Mouse (Mus musculus): ENCODE results near the gene Clstn1. TPM values are rescaled to one million over a fixed set of nuclear protein-coding genes. Genes with fewer than 3 reads are reported as not detected.

Gene Clstn1
- total RNA-seq, 2 experiments from 2014 or later = 76.7 to 82.1 TPM

- DNase-seq = no peak
- intact Hi-C loops (cut with DNase I) = no loop called here
Observed at GRCm38 (mm10) chr4:149626809-149627208, 40.5 kb downstream of the Clstn1 start.

- DNase-seq = peak; percentile 57 to 71
- intact Hi-C loops (cut with DNase I) = no loop called here
Observed at GRCm38 (mm10) chr4:149628372-149628771, 42.1 kb downstream of the Clstn1 start.

- intact Hi-C loops (cut with DNase I) = no loop called here
- no peak for DNase-seq
Observed at GRCm38 (mm10) chr4:149628810-149629209, 42.5 kb downstream of the Clstn1 start.

- intact Hi-C loops (cut with DNase I) = no loop called here
- DNase-seq = no peak
Observed at GRCm38 (mm10) chr4:149632670-149633307, 46.5 kb downstream of the Clstn1 start.

- DNase-seq = no peak
- intact Hi-C loops (cut with DNase I) = no loop called here
Observed at GRCm38 (mm10) chr4:149634157-149634556, 47.9 kb downstream of the Clstn1 start.

GRCm38 (mm10) chr4:149634966-149635365, 48.7 kb downstream of the Clstn1 start:
- intact Hi-C loops (cut with DNase I) = no loop called here
- DNase-seq = no peak

- intact Hi-C loops (cut with DNase I) = no loop called here
- no peak for DNase-seq
Observed at GRCm38 (mm10) chr4:149635915-149636415, 49.7 kb downstream of the Clstn1 start.

GRCm38 (mm10) chr4:149637942-149638341, 51.7 kb downstream of the Clstn1 start:
- DNase-seq = peak in 1 of 2 experiments; percentile 40
- intact Hi-C loops (cut with DNase I) = no loop called here

- DNase-seq = no peak
- intact Hi-C loops (cut with DNase I) = no loop called here
Observed at GRCm38 (mm10) chr4:149640831-149641230, 54.6 kb downstream of the Clstn1 start.

- intact Hi-C loops (cut with DNase I) = no loop called here
- no peak for DNase-seq
Observed at GRCm38 (mm10) chr4:149641400-149641799, 55.1 kb downstream of the Clstn1 start.

- intact Hi-C loops (cut with DNase I) = no loop called here
- no peak for DNase-seq
Observed at GRCm38 (mm10) chr4:149641956-149642355, 55.7 kb downstream of the Clstn1 start.

GRCm38 (mm10) chr4:149645761-149646160, 59.5 kb downstream of the Clstn1 start:
- no peak for DNase-seq
- intact Hi-C loops (cut with DNase I) = no loop called here

GRCm38 (mm10) chr4:149648031-149648805, 62.0 kb downstream of the Clstn1 start:
- DNase-seq = no peak
- intact Hi-C loops (cut with DNase I) = no loop called here

GRCm38 (mm10) chr4:149650493-149651193, 64.4 kb downstream of the Clstn1 start:
- peak; percentile 80 to 90 for DNase-seq
- intact Hi-C loops (cut with DNase I) = loop anchor here (1.0 kb wide), 1 partner anchor 60 kb away; no protein-coding TSS in a partner anchor

GRCm38 (mm10) chr4:149654232-149654631, 68.0 kb downstream of the Clstn1 start:
- intact Hi-C loops (cut with DNase I) = no loop called here
- DNase-seq = peak in 1 of 2 experiments; percentile 52

GRCm38 (mm10) chr4:149657858-149658416, 71.7 kb downstream of the Clstn1 start:
- no peak for DNase-seq
- intact Hi-C loops (cut with DNase I) = no loop called here

GRCm38 (mm10) chr4:149659495-149660116, 73.3 kb downstream of the Clstn1 start:
- no peak for DNase-seq
- intact Hi-C loops (cut with DNase I) = no loop called here

GRCm38 (mm10) chr4:149660598-149660997, 74.3 kb downstream of the Clstn1 start:
- intact Hi-C loops (cut with DNase I) = no loop called here
- DNase-seq = no peak

GRCm38 (mm10) chr4:149661967-149662589, 75.8 kb downstream of the Clstn1 start:
- intact Hi-C loops (cut with DNase I) = no loop called here
- no peak for DNase-seq

All from heart, postnatal 14 days (tissue).